Mouse (Mus musculus) heart, embryonic 14.5 days (tissue): Measurements from ENCODE around the gene Ctnnbl1. TPM values are rescaled to one million over a fixed set of nuclear protein-coding genes. Genes with fewer than 3 reads are reported as not detected.

ENCODE experiments used
- polyA plus RNA-seq: library from polyadenylated mRNA; unstranded; fragments of >200 nt; fragmentation: Nextera tagmentation; extraction: Ambion mirVana; gene quantifications from 2 replicates; pipeline ENCODE4 v1.2.1, GENCODE M21; 2014

Gene Ctnnbl1
- polyA plus RNA-seq, 1 experiment from 2014 or later, result 29.7 TPM

Other genes starting within 250 kb of the Ctnnbl1 start
- gene Nnat, start 177.3 kb upstream of the Ctnnbl1 start, polyA plus RNA-seq, result 34.0 and 71.8 TPM in 2 replicates
- 41.0 and 41.6 TPM in 2 replicates for gene Blcap, start 166.1 kb upstream of the Ctnnbl1 start, polyA plus RNA-seq
- not detected in 2 replicates for gene Vstm2l, start 177.3 kb downstream of the Ctnnbl1 start, polyA plus RNA-seq